Mouse (Mus musculus): Measurements from ENCODE around the gene Sik1.

The Sik1 gene

DNA sequence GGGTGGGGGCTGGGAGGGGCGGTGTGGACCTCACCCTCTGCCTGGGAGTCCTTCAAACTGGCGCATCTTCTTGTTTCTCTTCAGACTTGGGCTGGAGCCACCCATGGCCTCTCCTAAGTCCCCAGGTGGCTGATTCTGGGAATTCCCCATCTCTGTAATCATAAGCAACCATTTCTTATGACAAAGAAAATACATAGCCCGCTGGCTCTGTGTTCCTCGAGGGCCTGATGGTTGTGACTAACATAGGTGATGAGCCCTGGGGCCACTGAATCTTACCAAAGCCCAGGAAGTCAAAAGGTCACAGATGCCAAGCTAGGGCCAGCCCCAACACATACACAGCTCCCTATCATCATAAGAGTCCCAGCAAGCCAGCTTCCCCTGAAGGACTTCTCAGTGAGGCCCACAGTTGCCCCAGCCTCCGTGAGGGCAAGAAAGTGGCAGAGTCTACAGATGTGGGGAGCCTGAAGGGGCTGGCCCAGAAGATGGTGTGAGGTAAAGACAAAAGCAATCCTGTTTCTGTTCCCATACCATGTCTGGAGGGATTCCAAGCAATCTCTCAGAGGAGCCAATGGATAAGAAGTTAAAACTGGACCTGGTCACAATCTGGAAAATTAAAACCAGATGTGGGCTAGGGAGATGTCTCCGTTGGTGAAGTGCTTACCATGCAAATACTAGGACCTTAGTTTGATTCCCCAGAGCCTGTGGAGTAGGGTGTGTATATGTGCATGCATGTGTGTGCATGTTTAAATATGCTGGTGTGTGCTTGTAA lies 24.3 kb downstream of the Sik1 start:
- DNase-seq: no peak

DNA sequence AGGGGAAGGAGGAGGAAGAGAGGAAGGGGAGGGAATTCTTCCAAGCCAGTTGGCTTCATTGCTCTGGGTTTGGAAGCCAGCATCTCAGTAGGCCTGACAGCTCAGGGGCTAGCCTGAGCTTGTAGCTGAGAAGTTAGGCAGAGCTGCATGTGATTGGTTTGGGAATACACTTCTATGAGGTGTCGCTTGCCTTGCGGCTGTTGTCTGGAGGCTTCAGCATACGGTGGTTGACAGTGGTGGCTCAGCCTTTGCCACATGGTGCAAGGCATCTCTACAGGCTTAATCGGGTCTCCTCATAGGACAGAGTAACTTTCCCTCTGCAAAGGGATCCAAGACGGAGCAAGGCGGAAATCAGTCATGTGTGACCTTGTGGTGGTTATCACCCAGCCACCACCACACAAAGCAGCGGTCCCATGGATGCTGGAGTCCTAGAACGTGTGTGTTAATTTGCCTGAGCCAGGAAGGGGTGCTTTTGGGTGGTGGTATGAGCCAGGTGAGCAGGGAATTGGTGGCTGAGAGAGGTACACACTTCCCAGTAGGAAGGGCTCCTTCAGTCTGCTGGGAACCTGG lies 25.0 kb downstream of the Sik1 start:
- no peak for DNase-seq

DNA sequence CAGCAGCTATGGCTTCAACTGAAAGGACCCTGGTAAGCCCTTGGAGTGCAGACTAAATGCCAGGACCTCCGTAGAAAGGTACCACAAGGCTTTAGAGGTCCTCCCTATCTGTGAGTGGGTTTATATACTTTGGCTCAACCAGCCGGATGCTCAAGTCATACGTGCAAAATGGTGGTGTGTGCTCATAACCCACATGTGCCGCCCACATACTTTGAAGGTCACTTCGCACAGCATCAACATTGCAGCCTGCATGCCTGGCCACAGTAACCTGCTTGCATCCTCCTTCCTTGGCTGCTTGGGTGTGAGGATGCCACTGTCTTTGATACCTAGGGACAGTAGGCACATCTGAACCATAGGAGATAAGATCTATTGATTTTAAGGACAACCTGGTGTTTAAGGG lies 26.7 kb downstream of the Sik1 start:
- DNase-seq: no peak

DNA sequence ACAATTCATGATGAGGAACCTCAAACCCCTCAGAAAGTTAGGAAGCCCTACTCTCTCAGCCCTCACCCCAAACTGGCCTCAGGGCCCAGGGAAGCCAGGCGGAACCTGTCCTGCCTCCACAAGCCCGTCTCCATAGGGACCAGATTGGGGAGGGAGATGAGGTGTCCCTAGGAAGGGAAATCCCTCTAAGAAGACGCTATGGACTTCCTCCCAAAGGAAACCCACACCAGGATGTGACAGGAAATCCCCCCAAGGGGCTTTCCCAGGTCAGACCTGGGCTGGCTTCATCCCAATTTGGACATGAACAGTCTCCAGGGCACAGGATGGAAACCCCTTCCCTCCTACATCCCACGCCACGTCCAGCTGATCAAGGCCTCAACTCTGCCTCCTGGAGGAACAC lies 27.5 kb downstream of the Sik1 start:
- DNase-seq: no peak

DNA sequence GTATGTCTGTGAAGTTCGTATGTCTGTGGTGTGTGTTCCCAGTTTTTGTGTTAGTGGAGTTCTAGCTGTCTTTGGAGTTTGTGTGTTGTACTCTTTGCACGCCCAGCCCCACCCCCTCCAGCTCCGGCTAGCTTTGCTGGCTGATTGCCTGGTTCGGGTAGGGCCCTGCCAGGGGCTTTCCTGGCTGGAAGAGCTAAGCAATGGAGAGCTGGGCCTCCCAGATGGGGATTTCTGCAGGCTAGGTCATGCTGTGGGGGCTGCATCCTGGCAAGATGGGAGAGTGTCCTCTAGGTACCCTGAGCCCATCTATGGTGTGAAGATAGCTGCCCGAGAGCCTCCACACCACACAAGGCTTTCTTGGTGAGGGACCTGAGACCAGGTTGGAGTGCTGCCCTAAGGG lies 28.4 kb downstream of the Sik1 start:
- DNase-seq: no peak

DNA sequence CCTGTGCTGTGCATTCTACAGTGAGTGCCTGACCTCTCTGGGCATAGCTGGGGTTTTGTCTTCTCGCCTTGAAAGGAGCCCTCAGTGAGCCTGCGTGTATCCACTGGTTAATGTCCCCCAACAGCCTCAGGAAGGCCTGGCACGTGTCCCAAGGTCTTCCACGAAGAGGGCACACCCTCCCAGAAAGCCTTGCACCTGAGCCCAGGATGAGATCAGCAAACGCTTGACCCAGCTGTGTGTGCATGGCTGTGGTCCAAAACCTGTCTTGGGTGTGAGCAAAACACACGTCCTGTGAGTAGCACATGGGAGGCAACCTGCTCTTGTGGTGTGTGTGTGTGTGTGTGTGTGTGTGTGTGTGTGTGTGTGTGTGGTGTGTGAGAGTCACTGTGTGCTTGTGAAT lies 28.9 kb downstream of the Sik1 start:
- DNase-seq: no peak

DNA sequence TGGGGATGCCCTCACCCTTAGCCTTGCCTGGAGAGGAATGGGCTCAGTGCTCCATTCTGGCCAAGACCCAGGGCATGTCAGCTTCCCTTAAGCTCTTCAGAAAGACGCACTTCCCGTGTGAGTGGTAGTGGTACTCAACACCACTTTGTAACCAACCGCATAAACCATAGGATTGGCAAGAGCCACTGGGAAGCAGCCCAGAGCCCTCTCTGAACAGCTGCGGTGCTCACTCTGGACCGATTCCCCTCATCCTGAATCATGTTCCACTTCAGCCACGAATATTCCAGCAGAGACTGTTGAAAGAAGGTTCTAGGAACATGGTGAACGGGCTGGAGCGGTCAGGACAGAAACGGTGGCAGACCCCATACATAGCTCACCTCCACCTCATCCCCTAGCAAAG lies 29.9 kb downstream of the Sik1 start:
- DNase-seq: no peak

DNA sequence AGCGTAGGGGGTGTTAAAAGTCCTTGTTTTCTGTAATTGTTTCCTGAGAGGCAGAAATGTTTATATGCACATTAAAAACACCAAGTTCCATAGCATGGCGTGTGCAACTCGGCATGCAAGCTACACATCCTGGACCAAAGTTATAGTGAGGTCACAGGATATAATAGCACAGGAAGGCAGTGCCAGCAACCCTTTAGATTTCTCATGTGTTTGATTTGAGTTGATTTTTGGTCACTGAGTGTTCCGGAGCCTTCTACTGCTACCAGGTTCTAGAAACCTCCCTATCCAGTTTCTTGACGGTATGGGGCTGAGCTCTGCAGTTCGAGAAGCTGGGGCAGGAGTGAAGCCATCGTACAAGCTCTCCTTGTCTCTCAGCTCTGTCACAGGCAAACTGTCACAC lies 30.8 kb downstream of the Sik1 start:
- DNase-seq: no peak

DNA sequence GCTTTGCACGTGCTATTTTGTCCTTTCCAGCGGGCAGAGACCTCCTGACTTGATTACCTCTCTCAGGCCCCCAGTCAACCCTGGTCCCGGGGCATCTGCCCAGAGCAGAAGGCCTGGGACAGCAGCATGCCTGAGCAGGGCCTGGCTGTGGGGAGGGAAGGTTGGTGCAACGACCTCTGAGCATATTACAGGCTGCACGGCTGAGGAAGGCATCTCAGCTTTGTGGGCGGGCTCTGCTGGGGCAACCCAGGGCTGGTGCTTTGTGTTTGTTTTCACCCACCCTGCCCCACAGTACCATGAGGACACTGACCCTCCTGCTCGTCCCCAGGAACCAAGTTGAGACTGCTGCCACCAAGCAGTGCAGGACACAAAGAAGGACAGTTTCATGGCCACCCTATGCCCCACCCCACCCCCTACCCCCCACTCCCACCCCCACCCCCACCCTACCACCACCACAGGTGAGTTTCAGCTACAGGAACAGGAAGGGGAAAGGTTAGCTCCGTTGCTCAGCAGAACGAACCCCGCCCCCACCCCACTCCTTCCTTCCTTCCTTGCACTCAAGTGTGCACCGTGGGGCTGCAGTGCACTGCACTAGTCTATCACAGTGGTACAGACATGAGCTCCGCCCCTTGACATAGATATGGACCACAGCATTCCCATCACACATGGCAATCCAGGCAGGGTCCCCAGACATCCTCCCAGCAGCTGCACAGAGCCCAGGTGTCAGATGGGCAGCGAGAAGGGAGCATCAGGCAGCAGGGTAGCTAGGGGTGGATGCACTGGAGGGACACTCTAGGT lies 34.3 kb downstream of the Sik1 start:
- DNase-seq: no peak

DNA sequence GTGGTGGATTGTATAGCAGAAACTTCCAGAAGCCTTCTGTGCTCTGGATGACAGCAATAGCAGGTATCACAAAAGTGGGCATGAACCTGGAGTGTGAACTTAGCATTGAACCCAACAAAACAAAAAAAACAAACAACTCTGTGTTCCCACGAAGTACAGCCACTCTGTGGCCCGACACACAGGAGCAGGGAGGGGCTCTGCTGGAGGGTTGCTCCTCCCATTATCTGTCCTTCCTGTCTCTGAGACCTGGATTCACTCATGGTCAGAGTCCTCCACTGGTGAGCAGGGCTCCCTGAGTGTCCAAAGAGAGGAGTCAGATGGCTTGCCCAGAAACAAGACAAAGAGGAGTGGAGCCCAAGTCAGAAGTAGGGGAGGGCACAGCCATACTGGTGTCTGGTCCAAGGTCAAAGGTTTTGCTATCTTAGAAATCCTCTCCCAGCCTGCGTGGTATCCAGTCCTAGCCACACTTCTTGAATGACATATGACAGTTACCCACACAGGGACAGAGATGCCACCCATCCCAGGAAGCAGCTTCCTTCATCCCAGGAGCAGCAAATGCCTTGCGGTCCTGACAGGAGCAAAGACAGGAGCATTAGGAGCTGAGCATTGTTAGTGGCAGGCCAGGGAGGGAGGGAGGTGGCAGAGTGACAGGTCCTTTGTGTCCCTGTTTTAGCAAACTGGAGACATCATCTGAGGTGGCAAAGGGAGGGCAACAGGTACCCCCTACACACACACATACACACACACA lies 35.3 kb downstream of the Sik1 start:
- DNase-seq: no peak

DNA sequence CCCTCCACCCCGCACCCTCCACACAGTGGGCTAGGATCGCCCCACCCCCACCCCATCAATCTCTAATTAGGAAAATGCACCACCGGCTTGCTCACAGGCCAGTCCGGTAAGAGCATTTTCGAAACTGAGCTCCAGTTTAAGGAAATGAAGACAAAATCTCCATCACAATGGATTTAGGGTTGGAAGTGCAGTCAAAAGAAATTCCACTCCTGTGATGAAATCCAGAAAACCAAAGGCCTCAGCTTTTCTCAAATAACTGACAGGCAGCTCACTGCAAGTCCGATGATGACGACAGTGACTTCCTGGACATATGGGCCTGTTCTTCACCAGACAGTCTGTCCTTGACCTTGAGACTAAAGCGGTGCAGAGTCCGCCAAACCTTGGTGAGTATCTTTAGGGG lies 36.2 kb downstream of the Sik1 start:
- DNase-seq: no peak

DNA sequence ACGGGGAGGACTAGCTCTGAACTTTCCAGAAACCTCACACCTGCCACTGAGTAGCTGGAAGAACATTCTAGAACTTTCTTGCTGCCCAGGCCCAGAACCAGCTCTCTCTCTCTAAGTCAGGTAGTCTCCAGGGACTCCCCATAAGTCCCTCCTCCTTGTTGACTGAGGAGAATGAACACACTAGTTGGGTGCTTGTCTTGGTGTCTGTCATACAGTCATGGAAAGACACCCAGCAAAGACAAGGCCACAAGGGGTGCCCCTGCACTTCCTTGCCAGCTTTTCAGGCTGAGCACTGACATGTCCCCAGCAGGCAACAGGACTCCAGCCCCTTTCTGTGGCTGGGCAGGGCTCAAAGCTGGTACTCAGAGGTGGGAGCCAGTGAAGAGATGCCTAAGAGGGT lies 37.8 kb downstream of the Sik1 start:
- no peak for DNase-seq

DNA sequence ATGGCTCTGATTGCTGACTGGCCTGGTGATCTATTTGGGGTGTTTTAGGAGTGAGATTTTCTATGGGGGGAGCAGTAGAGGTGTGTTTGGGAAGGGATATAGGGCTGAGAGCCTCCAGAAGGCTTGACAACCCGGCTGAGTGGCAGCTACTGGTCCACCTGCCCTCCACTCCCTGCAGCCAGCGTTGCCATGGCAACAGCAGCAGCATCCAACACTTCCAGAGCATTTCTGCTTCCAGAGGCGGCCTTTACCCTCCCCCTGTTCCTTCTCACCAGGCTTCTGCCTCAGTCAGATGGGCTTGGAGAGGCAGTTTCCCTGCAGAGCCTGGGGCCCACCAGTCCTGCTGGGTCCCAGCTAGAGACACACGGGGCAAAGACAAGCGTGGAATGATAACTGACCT lies 38.4 kb downstream of the Sik1 start:
- no peak for DNase-seq

DNA sequence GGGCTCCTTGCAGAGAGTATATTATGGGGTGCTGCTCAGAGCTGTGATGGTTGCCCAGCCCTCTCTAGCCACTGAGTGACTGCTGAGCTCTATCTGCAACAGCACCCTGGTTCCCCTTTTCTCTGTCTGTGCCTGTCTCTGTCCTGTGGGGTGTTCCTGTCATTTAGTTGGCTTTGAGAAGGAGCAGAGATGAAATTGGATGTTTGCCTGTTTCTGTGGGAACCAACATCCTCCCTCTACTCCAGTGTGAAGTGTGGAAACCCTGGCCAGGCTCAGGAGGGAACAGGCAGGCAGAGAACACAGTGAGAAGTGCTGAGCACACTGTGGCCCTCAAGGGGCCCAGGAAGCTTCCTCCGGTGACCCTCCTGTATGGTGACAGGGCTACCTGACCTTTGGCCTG lies 40.8 kb downstream of the Sik1 start:
- DNase-seq: no peak

DNA sequence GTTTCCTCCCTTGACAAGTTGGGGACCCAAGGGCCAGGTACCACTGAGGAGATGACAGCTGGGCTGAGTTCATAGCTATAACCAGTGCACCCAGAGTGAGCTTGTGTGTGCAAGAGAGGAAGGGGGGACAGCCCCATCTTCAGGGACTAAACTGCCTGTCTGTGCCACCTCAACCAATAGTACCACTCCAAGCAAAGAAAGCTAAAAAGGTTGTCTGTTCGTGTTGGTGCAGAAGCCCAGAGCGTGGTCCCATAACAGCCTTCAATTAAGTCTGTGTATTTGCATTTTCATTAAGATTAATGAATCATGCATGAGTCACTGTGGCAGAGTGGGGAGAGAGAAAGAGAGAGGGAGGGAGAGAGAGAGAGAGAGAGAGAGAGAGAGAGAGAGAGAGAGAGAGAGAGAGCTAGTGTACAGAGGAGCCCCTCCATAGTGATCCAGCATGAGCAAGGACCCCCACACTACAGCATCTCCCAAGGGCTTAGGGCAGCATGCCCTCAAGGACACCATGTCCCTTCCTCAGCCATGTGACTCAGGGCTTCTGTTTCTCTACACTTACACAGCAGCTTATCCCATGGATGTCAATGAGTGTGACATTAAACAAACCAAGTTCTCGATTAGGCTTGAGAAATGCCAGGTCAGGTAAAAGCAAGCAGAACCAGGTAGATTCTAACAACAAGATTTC lies 41.5 kb downstream of the Sik1 start:
- no peak for DNase-seq

DNA sequence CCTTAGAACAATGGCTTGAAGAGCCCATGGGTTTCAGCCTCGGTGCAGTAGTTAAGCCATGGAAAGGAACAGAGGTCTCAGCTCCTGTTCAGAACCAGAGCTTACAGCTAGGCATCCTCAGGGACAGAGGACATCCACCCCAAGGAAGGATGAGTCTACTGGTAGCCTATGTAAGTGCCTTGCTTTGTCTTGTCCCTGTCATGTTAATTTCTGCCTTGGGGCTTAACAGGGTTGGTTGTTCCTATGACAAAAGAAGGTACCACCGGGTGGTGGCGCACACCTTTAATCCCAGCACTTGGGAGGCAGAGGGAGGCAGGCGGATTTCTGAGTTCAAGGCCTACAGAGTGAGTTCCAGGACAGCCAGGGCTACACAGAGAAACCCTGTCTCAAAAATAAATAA lies 44.3 kb downstream of the Sik1 start:
- DNase-seq: no peak

DNA sequence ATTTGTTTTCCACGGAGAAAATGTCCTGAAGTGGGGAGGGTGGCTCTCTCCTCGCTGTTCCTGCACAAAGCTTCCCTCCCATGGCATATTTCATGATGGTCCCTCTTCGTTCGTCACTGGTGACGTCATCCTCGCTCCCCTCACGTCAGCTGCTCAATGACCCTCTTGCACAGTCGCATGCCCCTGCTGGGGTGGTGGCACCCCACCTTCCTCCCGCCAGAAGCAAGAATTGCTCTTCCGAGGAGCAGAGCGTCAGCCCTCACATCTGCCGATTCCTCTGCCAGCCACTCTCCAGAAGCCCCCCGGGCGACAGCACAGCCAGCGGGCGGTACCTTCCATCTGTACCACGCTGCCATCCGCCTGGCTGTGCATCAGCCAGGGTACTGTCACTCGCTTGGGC lies 45.7 kb downstream of the Sik1 start:
- no peak for DNase-seq

DNA sequence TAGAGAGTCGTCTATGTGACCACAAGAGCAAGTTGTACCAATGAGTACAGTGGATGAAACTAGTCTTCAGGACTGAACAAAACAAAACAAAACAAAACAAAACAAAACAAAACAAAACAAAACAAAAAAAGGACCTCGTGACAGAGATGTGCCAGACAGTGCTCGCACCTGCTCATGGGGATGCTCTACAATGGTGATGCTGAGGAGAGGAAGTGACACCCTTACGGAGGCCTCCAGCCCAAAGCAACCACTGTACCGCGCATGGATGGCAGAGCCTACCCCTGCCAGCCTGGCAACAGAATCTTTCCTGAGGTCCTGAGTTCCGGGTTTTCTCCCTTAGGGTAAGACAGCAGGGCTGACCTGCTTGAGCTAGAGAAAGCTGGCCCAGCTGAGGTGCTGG lies 46.5 kb downstream of the Sik1 start:
- DNase-seq: no peak

DNA sequence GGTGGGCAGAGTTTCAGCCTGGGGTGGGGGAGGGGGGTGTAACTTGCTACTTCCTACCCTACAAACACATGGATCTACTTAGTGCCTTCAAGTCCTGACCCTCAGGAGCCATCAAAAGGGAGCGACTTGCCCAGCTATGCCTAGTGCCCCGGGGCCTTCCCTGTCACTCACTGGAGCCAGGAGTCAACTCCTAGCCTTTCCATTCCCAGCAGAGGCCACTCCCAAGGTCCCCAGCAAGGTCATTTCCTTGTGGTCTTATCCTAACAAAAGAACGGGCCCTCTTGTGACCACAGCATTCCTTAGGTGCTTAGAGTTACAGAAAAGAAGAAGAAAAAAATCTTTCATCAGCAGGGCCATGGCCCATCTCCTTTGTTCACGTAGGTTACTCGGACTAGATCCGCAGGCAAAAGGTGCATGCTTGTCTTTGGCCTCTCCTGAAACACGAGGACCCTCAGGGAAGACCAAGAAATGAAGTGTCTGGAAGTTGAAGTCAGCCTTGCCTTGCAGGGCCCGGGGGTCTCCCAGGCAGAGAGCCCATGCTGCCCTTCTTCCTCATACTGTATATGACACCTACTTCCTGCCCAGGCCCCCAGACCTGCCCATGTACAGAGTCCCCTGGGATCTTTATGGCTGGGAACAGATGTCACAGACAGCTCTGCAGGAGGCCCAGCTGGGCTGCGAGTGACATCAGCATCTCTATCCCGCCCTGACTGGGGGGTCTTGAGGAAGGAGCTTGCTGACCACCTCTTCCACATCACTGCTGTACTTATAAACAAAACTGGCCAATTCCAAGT lies 47.3 kb downstream of the Sik1 start:
- DNase-seq: no peak

DNA sequence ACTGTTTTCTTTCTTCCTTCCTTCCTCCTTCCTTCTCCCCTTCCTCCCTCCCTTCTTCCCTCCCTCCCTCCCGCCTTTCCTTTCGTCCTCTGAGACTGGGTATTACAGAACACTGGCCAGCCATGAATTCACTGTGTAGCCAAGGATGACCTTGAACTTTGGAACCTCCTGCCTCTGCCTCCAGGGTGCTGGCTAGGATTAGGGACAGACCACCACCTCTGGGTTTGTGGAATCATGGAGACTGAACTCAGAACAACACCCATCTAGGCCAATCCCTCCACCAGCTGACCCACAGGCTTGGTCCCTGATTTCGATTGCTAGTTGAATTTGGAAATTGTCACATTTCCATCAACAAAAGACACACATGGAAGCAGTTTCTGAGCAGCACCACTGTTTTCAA lies 49.1 kb downstream of the Sik1 start:
- no peak for DNase-seq

DNA sequence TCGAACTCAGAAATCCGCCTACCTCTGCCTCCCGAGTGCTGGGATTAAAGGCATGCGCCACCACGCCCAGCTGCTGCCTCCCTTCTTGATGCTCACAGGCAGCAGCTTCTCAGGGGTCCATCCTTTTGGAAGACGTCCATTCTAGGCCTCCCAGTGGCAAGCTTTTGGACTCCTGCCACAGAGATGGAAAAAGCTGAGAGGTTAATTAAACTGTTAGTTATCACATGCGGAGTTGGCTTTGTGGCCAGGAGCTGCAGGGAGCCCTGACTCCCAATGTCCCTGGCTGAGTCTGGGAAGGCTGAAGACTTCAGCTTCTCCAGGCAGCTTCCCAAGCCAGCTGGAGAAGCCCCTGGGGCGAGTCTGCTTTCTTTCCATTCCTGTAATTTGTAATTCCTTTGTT lies 49.6 kb downstream of the Sik1 start:
- DNase-seq: no peak

DNA sequence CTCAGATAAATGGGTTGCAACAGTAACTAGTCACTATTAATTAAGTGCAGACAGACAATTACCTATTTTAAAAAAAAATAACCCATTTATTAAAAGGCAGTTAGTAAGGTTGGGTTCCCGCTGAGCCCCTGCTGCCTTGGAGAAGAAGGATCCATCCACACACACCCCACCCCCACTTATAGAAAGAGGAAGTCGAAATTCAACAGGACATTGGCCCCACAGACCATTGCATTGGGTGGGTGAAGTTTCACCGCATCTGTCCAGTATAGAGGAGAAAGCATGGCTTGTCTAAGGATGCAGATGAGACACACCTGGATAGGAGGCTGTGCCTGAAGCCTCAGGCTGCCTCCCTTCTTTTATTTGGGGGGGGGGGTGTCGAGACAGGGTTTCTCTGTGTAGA lies 50.0 kb downstream of the Sik1 start:
- no peak for DNase-seq
